Mouse (Mus musculus) ovary, postnatal 14 days (tissue): ENCODE results near the gene Cdc14b.

Experiments
- DNase-seq: peaks from one replicate; pipeline ENCODE4 v3.0.0; 2022; ENCODE audit warnings: low spot score

Cdc14b gene

DNA sequence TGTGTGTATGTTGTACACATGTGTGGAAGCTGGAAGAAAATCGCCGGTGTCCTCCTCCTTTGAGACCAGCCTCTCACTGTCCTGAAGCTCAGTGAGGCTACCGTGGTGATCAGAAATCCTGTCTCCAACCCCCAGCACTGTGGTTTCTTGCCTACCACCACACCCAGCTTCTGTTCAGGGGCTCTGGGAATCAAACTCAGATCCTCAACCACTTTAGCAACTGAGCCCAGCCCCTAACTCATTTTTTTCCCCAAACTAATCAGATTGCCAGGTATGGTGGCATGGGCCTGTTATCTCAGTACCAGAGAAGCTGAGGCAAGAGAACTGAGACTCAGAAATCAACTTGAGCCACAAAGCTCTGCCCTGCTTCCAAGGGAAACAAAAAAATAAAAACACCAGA lies 39.3 kb downstream of the Cdc14b start:
- DNase-seq, result no peak

DNA sequence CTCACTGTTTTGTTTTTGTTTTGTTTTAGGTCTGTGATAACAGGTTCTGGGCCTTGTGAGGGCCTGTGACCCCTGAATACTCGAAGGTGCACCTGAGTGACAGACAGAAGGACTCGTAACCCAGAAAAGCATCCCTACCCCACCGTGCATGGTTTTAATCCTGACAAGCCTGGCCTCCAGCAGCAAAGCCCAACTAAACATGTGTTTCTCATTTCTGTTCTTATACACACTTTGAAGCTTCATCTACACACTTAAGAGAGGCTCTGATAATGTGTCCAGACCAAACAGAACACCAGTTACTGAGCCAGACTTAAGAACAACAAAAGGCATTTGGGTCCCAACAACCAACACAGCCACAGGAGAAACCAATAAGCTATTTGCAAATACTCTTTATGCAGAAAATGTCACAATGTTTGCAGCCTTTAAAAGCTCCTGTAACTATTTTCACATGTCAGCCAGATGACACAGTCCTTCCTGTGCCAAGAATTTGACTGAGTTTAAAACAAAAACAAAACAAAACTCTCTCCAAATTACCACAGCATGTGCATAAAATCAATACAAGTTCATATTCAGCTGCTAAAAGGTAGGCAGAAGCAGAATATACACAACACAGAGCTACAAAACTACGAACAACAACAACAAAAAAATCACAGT lies 39.9 kb downstream of the Cdc14b start:
- DNase-seq, result no peak

DNA sequence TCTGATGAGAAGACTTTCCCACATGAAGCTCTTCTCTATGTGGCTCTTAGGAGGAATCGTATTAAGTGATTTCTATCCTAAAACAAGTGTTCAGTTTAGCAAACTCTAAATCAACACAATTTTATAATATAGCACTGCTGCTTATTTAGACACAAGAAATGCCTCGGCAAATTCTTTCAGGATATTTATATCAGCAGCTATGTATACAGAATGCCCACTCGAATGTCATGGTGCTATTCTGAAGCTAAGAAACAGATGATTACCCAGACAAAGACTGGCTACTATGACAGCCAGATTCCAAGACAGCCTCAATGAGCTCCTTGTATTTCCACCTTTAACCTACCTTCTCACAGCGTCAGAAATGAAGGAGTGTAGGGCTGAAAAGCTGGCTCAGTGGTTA lies 42.0 kb downstream of the Cdc14b start:
- DNase-seq, result no peak

DNA sequence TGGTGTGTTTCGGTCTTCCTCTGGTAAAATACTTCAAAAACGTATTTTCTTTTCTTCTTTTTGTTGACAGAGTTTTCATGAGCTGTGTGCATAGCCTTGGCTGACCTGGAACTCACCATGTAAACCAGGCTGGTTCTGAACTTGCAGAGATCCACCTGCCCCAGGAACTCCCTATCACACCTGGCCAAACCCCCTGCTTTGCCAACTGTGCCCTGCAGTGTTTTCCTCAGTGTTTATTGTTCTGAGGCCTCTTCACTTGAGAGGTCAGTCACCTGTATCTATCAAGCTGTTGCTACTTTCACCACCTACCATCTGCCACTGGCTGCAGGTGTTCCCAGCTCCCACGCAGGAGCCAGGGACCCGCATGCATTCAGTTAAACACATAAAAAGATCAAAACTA lies 48.4 kb downstream of the Cdc14b start:
- DNase-seq, result no peak

DNA sequence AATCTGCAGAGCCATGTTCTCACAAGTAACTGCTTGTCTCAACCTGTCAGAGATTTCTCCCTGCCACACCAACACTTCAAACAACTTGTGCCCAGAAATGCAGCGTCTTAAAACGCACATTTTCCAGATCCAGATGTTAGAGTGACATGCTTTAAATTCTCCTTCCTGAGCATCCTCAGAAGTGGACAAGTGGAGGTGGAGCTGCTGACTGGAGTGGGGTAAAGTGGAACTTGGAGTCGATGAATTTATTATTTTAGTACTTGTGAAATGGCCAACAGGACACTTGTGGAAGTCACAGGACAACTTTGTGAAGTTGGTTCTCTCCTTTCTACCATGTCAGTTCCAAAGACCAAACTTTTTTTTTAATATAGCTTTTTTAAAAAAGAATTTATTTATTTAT lies 49.4 kb downstream of the Cdc14b start:
- no peak for DNase-seq

DNA sequence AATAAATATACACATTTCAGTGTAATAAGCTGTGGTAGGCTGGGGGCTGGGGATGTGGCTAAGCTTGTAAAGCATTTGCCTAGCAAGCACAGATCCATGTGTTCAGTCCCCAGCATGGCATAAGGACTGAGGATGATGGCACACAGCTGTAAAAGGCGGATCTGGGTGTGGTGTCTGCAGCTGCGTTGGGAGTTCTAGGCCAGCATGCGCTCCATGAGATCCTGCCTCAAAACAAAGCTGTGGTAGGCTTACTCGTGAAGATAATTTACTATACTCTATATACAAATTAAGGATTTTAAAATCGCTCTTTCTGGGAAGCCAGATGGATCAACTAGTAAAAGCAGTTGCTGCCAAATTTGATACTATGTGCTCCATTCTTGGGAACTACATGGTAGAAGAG lies 60.2 kb downstream of the Cdc14b start:
- no peak for DNase-seq

DNA sequence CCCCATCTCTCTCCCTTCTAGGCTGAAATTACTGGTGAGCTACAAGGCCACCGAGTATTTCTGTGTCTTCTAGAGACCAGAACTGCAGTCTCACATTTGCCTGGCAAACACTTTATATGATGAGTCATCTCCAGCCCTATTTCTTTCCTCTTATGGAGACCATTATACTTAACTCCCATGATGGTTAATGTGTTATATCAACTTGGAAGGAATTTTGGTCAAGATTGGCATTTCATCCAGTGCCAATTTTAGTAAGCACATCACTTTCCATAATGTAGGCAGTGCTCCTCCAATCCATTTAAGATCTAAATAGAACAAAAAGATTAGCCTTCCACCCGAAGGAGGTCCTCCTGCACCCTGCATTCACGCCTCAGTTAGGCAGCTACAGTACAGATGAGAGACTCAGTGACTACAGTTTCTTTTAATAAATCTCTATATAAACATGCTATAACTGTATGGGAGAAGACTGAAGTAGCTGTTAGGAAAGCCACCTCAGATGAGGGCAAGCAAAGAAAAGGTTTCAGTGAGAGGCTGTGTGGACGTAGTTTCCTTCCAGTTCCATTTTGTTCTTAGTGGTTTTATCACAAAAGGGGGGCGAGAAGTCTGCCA lies 63.0 kb downstream of the Cdc14b start:
- no peak for DNase-seq

DNA sequence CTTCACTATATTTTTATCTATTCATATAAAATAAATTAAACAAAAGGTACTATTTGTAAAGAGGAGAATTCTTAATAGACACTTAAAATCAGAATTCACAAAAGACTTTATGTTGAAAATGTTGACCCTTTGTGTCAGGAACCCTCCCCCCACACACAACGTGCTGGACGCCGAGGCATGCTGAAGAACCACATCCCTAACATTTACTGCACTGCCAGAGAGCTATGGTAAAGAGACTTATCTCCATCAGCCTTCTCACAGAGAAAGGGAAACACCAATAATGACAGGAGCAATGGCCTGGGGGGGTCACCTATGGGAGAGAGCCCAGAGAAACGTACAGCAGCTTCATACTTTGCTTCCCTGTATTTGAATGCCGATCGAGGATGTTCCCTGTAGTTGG lies 66.9 kb downstream of the Cdc14b start:
- DNase-seq, result no peak

DNA sequence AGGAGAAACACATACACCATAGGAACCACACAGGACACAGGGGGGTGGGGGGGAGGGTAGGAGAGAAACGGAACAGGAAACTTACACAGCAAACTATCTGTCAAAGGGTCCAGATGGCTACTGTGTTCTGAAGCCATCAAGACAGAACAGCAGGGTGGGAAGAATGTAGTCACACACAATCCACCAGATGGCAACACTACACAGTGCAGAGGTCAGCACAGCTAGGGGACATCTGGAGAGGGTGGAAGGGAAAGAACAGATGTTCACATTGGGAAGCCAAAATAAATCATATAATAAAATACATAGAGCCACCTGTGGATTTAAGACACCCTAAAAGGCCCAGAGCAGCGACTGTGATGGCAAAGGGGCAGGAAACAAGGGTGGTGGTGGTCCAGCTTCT lies 69.9 kb downstream of the Cdc14b start:
- no peak for DNase-seq

DNA sequence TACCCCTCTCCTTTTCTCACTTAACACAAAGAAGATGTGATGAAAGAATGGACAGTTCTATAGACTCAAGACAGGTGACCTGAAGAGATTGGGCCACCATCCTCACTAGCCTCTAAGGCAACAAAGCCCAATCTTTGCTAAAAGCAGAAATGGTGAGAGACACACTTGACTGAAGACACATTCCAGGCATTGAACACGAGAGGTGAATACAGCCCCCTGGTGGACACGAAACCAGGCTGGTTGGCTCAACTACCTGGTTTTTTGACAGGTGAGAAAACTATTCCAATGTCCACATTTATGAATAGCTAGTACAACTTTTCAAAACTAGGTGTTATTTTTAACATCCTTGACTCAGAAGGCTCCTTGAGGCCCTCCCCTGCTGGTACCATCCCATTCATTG lies 70.4 kb downstream of the Cdc14b start:
- DNase-seq, result no peak

DNA sequence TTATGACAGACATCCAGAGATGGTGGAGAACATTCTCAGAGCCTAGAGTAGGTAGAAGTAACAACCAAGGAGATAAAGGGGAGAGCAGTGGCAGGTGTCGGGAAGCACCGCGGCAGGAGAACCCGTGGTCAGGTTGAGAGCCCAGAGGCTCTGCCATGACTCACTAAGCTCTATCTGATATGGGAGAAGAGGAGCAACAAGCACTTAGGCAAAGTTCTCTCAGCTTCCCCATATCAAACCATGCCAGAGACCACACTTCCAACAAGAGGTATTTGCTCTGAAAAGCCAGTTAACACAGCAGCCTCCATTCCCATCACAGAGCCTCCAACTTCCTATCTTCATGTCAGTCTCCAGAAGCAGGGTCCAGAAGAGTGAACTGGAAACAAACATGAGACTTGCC lies 74.2 kb downstream of the Cdc14b start:
- DNase-seq, result no peak

DNA sequence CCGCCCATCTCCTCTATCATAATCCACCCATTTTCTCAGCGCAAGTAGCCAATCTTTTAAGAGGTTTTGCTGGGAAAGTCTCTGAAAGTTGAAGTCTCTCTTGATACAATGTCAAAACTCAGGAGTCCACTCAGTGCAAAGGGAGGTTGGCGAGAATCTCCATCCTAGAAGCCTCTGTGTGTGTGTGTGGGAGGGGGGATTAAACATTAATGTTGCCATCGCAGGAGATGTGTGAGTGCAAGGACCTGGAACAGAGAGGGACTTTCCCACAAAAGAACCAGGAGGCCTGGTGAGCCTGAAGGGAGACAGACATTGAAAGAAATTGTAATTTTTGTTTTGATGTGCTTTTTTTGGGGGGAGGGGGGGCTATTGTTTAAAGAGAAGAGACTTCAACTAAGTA lies 76.8 kb downstream of the Cdc14b start:
- DNase-seq, result no peak

DNA sequence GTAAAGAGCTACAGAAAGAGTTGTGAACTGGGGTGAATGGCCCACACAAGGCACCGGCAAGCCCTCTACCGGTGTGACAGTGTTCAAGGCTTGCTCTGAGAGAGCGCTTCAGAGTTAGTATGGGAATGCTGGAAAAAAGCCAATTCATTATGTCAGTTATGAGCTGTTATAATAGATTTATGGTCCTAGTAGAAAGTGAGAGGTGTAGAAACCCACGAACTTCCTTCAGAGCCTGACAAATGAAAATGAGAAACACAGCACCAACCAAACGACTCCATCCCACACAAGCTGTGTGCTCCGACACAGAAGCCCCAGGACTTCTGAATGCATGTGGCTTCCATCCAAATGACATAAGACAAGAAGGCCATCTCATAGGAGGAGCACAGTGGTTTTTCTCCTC lies 77.2 kb downstream of the Cdc14b start:
- DNase-seq, result no peak

DNA sequence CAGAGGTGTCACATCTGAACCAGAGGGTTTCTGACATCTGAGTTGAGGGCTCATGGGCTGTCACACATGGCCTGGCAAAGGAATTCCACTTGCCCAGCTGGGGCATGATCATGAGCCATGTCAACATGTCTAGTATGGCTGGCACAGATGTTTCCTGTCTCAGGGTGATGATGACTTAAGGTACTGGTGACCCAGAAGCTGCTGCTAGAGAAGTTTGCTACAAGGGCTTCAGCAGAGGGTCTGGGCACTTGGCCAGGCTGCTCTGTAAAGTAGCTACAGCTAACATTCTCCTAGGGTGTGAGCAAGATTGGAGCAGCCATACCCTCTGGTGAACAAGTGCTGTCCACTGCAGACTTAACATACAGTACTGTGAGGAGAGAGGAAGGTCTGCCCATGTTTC lies 88.0 kb downstream of the Cdc14b start:
- no peak for DNase-seq

DNA sequence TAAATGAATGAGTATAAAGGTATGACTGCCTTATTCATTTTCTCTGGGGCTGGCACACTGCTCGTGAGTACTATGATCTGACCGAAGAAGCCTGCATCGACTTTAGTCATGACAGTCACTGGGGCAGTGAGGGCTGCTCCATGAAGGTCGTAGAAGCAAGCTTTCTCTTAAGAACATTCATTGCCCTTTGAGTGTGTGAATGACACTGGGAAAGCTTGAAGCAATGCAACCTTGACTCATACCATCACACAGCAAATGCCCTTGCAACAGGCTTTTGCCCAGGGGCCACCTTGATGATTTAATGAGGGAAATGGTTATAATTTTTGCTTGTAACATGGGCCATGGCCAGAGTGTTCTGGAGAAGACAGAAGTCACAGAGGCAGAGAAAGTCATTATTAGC lies 88.6 kb downstream of the Cdc14b start:
- DNase-seq, result no peak

DNA sequence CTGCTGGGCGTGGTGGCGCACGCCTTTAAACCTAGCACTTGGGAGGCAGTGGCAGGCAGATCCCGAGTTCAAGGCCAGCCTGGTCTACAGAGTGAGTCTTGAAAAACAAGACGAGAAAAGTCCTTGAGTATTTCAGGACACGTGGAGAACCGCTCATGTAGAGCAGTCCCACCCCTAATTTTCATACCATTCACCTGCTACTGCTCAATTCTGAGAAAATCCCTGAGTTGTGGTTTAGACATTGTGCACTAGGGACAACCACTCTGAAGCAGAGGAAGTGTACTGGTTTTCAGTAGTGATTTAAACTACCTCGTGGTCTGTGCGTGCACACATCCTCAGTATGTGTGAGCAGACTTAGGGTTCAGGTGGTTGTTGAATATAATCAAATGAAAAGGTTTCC lies 89.5 kb downstream of the Cdc14b start:
- DNase-seq, result no peak

DNA sequence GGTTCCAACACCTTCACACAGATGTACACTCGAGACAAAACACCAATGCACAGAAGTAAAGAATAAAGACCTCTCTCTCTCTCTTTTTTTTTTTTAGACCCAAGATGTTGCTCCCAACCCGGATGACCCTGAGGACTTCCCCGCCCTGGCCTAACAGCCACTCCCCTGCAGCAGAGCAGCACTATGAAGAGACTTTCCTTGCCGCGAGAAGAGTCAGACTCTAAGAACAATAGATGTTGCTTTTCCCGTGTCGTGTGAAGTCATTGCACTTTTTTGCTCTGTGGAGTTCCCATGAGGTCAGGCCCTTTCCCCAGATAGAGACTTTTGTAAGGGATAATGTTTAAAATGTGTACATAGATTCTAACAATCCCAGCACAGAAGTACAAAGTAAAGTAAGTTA lies 89.9 kb downstream of the Cdc14b start:
- no peak for DNase-seq

DNA sequence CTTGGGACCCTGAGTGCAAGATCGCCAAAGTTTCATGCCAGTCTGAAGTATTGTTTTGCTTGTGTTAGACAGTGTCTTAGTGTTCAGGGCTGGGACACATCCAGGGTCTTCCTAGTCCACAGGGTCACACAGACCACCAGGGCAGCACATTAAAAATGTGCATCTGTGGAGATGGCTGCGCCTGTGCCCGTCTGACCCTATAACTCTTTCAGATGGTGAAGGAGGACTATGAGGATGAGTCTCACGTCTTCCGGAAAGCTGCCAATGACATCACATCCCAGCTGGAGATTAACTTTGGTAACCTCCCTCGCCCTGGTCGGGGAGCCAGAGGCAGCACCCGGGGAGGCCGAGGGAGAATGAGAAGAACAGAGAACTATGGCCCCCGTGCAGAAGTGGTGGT lies 90.7 kb downstream of the Cdc14b start:
- DNase-seq, result no peak

DNA sequence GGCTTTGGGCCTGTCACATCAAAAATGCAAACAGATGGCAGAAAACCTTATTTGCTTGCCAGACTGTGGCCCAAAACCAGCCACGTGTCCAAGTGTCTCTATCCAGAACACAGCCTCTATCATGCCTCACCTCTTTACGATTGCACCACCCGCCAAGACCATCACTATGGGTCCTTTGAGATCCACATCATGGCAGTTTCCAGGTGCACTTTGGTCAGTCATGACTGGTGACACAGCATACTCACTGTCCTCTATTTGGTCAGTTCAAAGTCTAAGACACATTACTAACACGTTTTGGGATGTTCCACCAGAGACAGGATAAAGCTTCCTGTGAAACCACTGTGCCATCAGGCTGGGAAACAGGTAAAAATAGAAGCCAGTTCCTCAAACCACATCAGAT lies 91.5 kb downstream of the Cdc14b start:
- no peak for DNase-seq

DNA sequence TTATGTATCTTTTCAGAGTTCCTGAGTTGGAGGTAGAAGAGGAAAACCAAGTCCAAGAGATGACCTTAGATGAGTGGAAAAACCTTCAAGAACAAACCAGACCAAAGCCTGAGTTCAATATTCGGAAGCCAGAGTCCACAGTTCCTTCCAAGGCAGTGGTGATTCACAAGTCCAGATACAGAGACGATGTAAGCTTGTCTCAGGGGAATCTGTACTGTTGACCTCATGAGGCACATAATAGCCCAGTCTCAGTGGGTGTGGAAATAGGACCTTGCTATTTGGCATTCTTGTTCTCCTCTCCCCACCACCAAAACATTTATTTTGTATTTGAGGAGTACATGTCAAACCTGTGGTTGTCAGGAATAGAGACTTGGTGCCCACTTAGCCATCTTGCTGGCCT lies 93.0 kb downstream of the Cdc14b start:
- DNase-seq, result no peak

DNA sequence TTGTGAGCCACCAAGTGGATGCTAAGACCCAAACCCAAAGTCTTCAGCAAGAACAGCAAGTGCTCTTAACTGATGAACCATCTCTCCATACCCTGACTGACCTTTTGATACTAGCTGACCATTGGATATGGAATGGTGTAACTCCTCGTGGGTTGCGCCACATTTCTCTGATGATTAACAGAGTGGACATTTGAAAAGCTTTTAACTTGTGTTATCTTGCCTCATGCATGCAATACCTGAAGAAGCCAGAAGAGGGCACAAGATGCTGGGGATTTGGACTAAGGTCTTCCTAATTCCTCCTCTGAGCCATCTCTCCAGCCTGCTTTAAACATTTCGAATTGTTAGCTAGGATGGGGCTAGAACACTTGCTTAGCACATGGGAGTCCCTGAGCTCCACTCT lies 94.2 kb downstream of the Cdc14b start:
- peak; percentile 67 for DNase-seq

DNA sequence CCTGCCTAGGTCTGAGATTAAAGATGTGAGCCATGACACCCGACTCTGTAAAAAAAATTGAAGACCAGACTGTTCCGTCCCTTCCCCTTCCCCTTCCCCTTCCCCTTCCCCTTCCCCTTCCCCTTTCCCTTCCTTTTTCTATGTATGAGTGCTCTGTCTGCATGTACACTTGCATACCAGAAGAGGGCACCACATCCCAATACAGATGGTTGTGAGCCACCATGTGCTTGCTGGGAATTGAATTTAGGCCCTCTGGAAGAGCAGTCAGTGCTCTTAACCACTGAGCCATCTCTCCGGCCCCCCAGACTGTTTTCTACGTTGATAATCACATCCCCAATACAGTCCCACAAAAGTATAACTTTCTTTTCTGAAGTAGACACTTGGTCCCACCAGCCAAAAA lies 94.8 kb downstream of the Cdc14b start:
- DNase-seq, result no peak

DNA sequence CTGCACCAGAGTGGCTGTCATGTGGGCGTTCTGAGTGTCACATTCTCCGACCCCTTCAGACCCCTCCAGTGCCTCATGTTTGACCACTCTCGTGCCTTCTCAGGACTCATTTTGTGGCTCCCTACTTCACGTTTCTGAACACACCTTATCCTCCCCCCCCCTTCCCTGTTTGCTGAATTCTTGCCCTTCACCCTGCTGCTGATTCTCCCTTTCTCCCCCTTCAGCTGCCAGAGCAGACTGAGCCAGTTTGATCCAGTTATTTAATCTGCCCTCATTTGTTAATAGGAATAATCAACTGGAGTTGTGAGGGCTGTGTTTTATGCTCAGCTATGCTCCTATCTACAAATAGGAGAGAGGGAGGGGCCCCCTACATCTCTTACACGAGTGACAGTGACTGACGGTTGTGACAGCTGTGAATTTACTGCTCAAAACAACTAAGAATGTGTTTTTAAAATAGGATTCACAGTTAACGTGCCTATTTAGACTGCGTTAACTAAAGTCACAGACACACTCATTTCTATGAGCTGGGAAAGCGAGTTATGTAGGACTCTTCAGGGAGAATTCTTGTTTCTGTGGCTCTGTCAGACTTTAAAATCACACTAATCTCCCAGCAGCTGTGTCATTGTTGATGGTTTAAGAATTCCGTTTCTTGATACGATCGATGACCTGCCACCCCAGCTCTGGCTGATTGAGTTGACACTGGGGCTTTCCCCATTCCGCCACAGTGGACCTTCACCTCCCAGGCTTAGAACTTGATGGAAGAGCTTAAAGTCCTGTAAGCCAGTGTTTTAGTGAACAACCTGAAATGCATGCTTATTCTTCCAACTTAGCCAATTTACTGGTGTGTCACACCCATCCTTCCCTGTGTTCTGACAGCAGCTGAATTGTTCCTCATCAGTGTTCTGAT lies 96.1 kb downstream of the Cdc14b start:
- no peak for DNase-seq
